Mouse (Mus musculus) ES-Bruce4 (cell line): ENCODE data around the gene Exph5.

Experiments used
- CTCF ChIP-seq: IDR thresholded peaks from one replicate; pipeline ENCODE4 v1.8.1; 2011; ENCODE audit warnings: low read depth, low read length
- EP300 ChIP-seq: IDR thresholded peaks from 2 replicates; pipeline ENCODE4 v1.6.1; 2011; ENCODE audit warnings: low read depth, low read length; ENCODE audit not compliant: insufficient read depth
- POLR2A ChIP-seq: IDR thresholded peaks from one replicate; pipeline ENCODE4 v1.8.1; 2011; ENCODE audit warnings: low read length; ENCODE audit not compliant: insufficient read depth

- TF ChIP-seq POLR2A (no peak), CTCF (no peak), EP300 (no peak)
These were observed 37.1 kb upstream of the Exph5 start for GRCm38 (mm10) chr9:53264387-53264786.
